Mouse (Mus musculus) layer of hippocampus, postnatal 25 days (tissue): ENCODE results near the gene Elovl6. TPM values are rescaled to one million over a fixed set of nuclear protein-coding genes. Genes with fewer than 3 reads are reported as not detected.

Experiments
- DNase-seq, 2 experiments: peaks; one replicate each; pipeline ENCODE4 v3.0.0; 2022; ENCODE audit warnings: mixed read lengths in 2 of 2, low spot score in 1 of 2; ENCODE audit errors: extremely low spot score in 1 of 2
- total RNA-seq, 2 experiments: library from RNA; stranded (reverse); gene quantifications; 2 replicates each; pipeline ENCODE4 v1.2.3; 2021

Elovl6 gene
- total RNA-seq, result 10 to 100 TPM; 37.8 to 40.8 TPM

GRCm38 (mm10) chr3:129532180-129532864 is at the start of gene Elovl6:
Gene Elovl6, plus strand, starts transcription at chr3:129532355.
- DNase-seq, result peak; percentile 61 to 67

GRCm38 (mm10) chr3:129488774-129489173 is 43.4 kb upstream of the Elovl6 start:
- DNase-seq, result no peak

GRCm38 (mm10) chr3:129494123-129494522 is 38.0 kb upstream of the Elovl6 start:
- no peak for DNase-seq

- no peak for DNase-seq
Observed at GRCm38 (mm10) chr3:129494731-129495130, 37.4 kb upstream of the Elovl6 start.

GRCm38 (mm10) chr3:129503781-129504180 is 28.4 kb upstream of the Elovl6 start:
- no peak for DNase-seq

- no peak for DNase-seq
Observed at GRCm38 (mm10) chr3:129504928-129505327, 27.2 kb upstream of the Elovl6 start.

- DNase-seq, result no peak
Observed at GRCm38 (mm10) chr3:129507736-129508135, 24.4 kb upstream of the Elovl6 start.

- no peak for DNase-seq
Observed at GRCm38 (mm10) chr3:129508571-129508970, 23.6 kb upstream of the Elovl6 start.

- no peak for DNase-seq
Observed at GRCm38 (mm10) chr3:129509725-129510124, 22.4 kb upstream of the Elovl6 start.

- DNase-seq, result no peak
Observed at GRCm38 (mm10) chr3:129515863-129516436, 16.2 kb upstream of the Elovl6 start.

GRCm38 (mm10) chr3:129520499-129520898 is 11.7 kb upstream of the Elovl6 start:
- peak in 1 of 2 experiments; percentile 36 for DNase-seq

GRCm38 (mm10) chr3:129523456-129524143 is 8.6 kb upstream of the Elovl6 start:
- DNase-seq, result no peak

- no peak for DNase-seq
Observed at GRCm38 (mm10) chr3:129527046-129527445, 5.1 kb upstream of the Elovl6 start.

GRCm38 (mm10) chr3:129529311-129529710 is 2.8 kb upstream of the Elovl6 start:
- no peak for DNase-seq

- DNase-seq, result no peak
Observed at GRCm38 (mm10) chr3:129530461-129530860, 1.7 kb upstream of the Elovl6 start.

- DNase-seq, result peak; percentile 37 to 54
Observed at GRCm38 (mm10) chr3:129532865-129533742, 949 bp downstream of the Elovl6 start.

- peak; percentile 63 to 70 for DNase-seq
Observed at GRCm38 (mm10) chr3:129533743-129534530, 1.8 kb downstream of the Elovl6 start.

- DNase-seq, result no peak
Observed at GRCm38 (mm10) chr3:129535444-129535843, 3.3 kb downstream of the Elovl6 start.

GRCm38 (mm10) chr3:129536109-129536508 is 4.0 kb downstream of the Elovl6 start:
- peak; percentile 82 to 84 for DNase-seq

- DNase-seq, result no peak
Observed at GRCm38 (mm10) chr3:129537954-129538353, 5.8 kb downstream of the Elovl6 start.
